Mouse (Mus musculus) splenic B cell, adult 2 months (primary cell): ENCODE measurements around the gene Gm4216.
"Not testable (repeated sequence)": the region's sequence is repeated elsewhere in the genome, so short reads cannot be mapped to it uniquely, and the experiment has no call there.

Experiments used
- DNase-seq: peaks from one replicate; pipeline ENCODE4 v3.0.0-alpha.2; 2011; ENCODE audit warnings: low read depth, low spot score
- H3K27me3 ChIP-seq: 2 replicates; pipeline ENCODE4 v1.6.1; 2012; ENCODE audit warnings: mild to moderate bottlenecking, low read length, moderate library complexity, mixed read lengths; ENCODE audit not compliant: control insufficient read depth, poor library complexity, insufficient read depth, severe bottlenecking
- H3K36me3 ChIP-seq: 2 replicates; pipeline ENCODE4 v1.6.1; 2012; ENCODE audit warnings: mild to moderate bottlenecking, low read length, moderate library complexity, mixed read lengths; ENCODE audit not compliant: control insufficient read depth, poor library complexity, insufficient read depth, severe bottlenecking

Gene Gm4216

DNA sequence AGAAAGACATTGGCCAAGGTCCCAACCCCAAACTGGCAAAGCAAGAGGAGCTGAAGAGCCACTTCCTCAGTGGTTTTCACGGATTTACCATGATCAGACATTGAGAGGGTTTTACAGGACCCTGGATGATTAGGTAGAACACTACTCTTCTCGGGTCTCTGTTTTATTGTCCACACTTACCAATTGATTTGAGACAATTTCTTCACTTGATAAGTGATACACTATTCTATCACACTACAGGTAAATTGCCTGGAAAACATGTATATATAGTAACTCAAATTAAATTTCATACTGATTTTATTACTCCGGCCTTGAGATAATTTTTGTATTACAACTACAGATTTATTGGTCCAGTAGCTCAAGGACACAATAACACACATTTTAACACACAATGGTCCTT, at the start of gene Gm4216:
Gm4216 (minus strand) TSS at position 101 of the 400 bp plus-strand sequence.
- DNase-seq, H3K27me3 ChIP-seq, H3K36me3 ChIP-seq: not testable (repeated sequence)

DNA sequence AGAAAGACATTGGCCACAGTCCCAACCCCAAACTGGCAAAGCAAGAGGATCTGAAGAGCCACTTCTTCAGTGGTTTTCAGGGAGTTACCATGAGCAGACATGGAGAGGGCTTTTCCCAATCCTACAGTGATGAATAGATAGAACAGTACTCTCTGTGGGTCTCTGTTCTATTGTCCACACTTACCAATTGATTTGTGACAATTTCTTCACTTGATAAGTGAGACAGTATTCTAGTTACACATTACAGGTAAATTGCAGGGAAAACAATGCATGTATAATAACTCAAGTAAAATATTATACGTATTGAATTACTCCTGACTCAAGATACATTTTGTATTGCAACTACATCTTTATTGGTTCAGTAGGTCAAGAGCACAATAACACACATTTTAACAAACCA, 47.6 kb upstream of the Gm4216 start, which contains the start of gene Gm8720:
Gm8720 (minus strand) TSS at position 101 of the 400 bp plus-strand sequence.
- not testable (repeated sequence) for DNase-seq, H3K27me3 ChIP-seq, H3K36me3 ChIP-seq

GRCm38 (mm10) chr7:23055240-23055639, 35.5 kb upstream of the Gm4216 start, which contains the start of gene Vmn1r163:
TSS of gene Vmn1r163 (plus strand) at chr7:23055540.
- H3K27me3 ChIP-seq, H3K36me3 ChIP-seq, DNase-seq: not testable (repeated sequence)

- DNase-seq, H3K27me3 ChIP-seq, H3K36me3 ChIP-seq: not testable (repeated sequence)
Measured at GRCm38 (mm10) chr7:22984573-22984972, 35.1 kb downstream of the Gm4216 start, which contains the start of gene Gm4214. TSS of gene Gm4214 (minus strand) at chr7:22984673.
